In the genomic region with DNA sequence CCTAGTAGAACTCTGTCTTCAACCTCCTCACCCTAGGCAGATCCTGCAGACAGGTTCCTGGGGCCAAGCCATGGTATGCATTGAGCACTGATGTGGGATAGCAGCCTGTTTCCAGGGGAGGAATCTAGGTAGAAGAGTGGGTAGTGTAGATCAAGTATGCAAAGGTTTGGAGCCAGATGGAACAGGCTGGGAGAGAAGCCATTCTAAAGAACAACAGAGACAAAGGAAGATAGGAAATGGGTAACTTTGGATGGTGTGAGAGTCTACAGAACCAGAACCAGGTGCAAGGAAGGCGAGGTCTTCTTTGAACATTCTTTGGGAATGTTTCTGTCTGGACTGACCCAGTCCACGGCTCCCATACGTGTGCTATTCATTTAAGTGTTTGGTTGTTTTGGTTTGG, we compare ENCODE assay signal across 10 mouse cellular contexts. TPM values are rescaled to one million over a fixed set of nuclear protein-coding genes. Genes with fewer than 3 reads are reported as not detected.
DNase-seq lines count a peak whose midpoint lies in the region; ATAC-seq and TF ChIP-seq lines count a peak whose summit lies in the region.
"Had no signal": no experiment of that assay in that cellular context is flagged by ENCODE, and none has a peak within 500 bp of the region (broad histone marks: within the 10 kb centered on the region; RNA-seq: fewer than 3 reads in every experiment).

No protein-coding gene starts in this region.

- H3K9me3 ChIP-seq in lung, embryonic 16.5 days (ENCODE audit: control insufficient read depth, low read length) = no peaks in the 10 kb centered on the region
- no peaks in the 10 kb centered on the region for H3K9me3 ChIP-seq in limb, embryonic 14.5 days (ENCODE audit: control insufficient read depth, low read length)
- no peaks in the 10 kb centered on the region for H3K9me3 ChIP-seq in neural tube, embryonic 15.5 days (replicated peaks)

- no peak overlapping the region for H3K9ac ChIP-seq in heart, adult 2 months (ENCODE audit: low read depth, low read length)
- no peak overlapping the region for H3K9ac ChIP-seq in lung, embryonic 16.5 days (ENCODE audit: low read length)
- H3K9ac ChIP-seq in limb, embryonic 14.5 days (ENCODE audit: low read depth, low read length, severe bottlenecking) = no peak overlapping the region
- no peak overlapping the region for H3K9ac ChIP-seq in neural tube, embryonic 15.5 days (replicated peaks)

- no peak for TF ChIP-seq POLR2A in heart, adult 2 months (IDR thresholded peaks at IDR 0.05; ENCODE audit: insufficient read depth, low read depth, low read length)
- no peak for TF ChIP-seq POLR2A in limb, embryonic 14.5 days (IDR thresholded peaks at IDR 0.05; ENCODE audit: borderline replicate concordance, extremely low read depth, insufficient read depth, insufficient read length)

- TF ChIP-seq EP300 in heart, adult 2 months (IDR thresholded peaks at IDR 0.05; ENCODE audit: insufficient read depth, low read depth, low read length) = no peak

- H3K27ac ChIP-seq in heart, adult 2 months = no peak overlapping the region; the same call in 1 of the 2 replicates
- H3K27ac ChIP-seq in lung, embryonic 16.5 days (ENCODE audit: low read length) = no peak overlapping the region
- no peak overlapping the region for H3K27ac ChIP-seq in limb, embryonic 14.5 days (replicated peaks; ENCODE audit: low read depth, low read length)
- no peak overlapping the region for H3K27ac ChIP-seq in neural tube, embryonic 15.5 days (replicated peaks)

- H3K36me3 ChIP-seq in heart, adult 2 months (ENCODE audit: control insufficient read depth, insufficient read depth, low read length) = no peaks in the 10 kb centered on the region
- H3K36me3 ChIP-seq in lung, embryonic 16.5 days (ENCODE audit: control insufficient read depth, insufficient read depth, low read length) = peaks cover 9% of the 10 kb centered on the region
- peaks cover 10% of the 10 kb centered on the region for H3K36me3 ChIP-seq in limb, embryonic 14.5 days (ENCODE audit: control insufficient read depth, insufficient read depth, low read length)
- H3K36me3 ChIP-seq in neural tube, embryonic 15.5 days = 0 out of 2 replicates have a peak, but pooled peaks cover 7% of the 10 kb centered on the region

- no peak for TF ChIP-seq CTCF in heart, adult 2 months (IDR thresholded peaks at IDR 0.05)

- H3K4me2 ChIP-seq in lung, embryonic 16.5 days (ENCODE audit: low read depth, low read length) = peak overlapping the region; percentile 63
- peak overlapping the region; percentile 80 for H3K4me2 ChIP-seq in limb, embryonic 14.5 days (replicated peaks; ENCODE audit: low read depth, low read length, severe bottlenecking)
- H3K4me2 ChIP-seq in neural tube, embryonic 15.5 days = peak overlapping the region; percentile 87

- H3K79me2 ChIP-seq in heart, adult 2 months (replicated peaks; ENCODE audit: control insufficient read depth, insufficient read depth, low read length) = no peaks in the 10 kb centered on the region

- intact Hi-C loops in heart, adult 2 months (cut with DNase I) = loop anchor here (1.0 to 2.0 kb wide), 2 partner anchors 12 to 42 kb away; a partner anchor contains a TSS
- intact Hi-C loops in left cerebral cortex, postnatal 25 days (cut with DNase I) = no loop called here

- peak; percentile 87 for DNase-seq in heart, adult 11 months
- DNase-seq in heart, adult 2 months = no peak
- no peak for DNase-seq in lung, postnatal 10 days
- no peak for DNase-seq in limb, embryonic 14.5 days (ENCODE audit: low spot score)
- no peak for DNase-seq in thymus, adult 18-20 months
- DNase-seq in left cerebral cortex, postnatal 25 days (ENCODE audit: low spot score in 2 of 2) = no peak
- DNase-seq: gastrocnemius, postnatal 10 days had no signal

- WGBS in heart, adult 2 months = 69% methylated on average over 3 of the region's 3 CpGs
- 64% methylated on average over 3 of the region's 3 CpGs for WGBS in lung, embryonic 16.5 days
- 73% methylated on average over 3 of the region's 3 CpGs for WGBS in limb, embryonic 14.5 days
- WGBS in neural tube, embryonic 15.5 days = 74% methylated on average over 3 of the region's 3 CpGs

- no peaks in the 10 kb centered on the region for H3K27me3 ChIP-seq in heart, adult 2 months (ENCODE audit: control insufficient read depth, insufficient read depth, low read length)
- no peaks in the 10 kb centered on the region for H3K27me3 ChIP-seq in lung, embryonic 16.5 days (ENCODE audit: control insufficient read depth, insufficient read depth, low read depth, low read length)
- H3K27me3 ChIP-seq in limb, embryonic 14.5 days (ENCODE audit: control insufficient read depth, insufficient read depth, low read length) = no peaks in the 10 kb centered on the region
- no peaks in the 10 kb centered on the region for H3K27me3 ChIP-seq in neural tube, embryonic 15.5 days (replicated peaks)

- no peak for ATAC-seq in lung, embryonic 16.5 days (ENCODE audit: low read depth)
- ATAC-seq in limb, embryonic 14.5 days (ENCODE audit: low FRiP score, low read depth) = no peak
- no peak for ATAC-seq in neural tube, embryonic 15.5 days (ENCODE audit: low FRiP score)

- no peak overlapping the region for H3K4me3 ChIP-seq in heart, adult 2 months
- peak overlapping the region; percentile 86; the same call in 1 of the 2 replicates for H3K4me3 ChIP-seq in lung, embryonic 16.5 days (ENCODE audit: low read length)
- H3K4me3 ChIP-seq in limb, embryonic 14.5 days (replicated peaks; ENCODE audit: low read length) = peak overlapping the region; percentile 83
- H3K4me3 ChIP-seq in neural tube, embryonic 15.5 days (replicated peaks) = peak overlapping the region; percentile 92

- H3K4me1 ChIP-seq in heart, adult 2 months (ENCODE audit: control insufficient read depth, insufficient read depth, low read length) = peaks cover 17% of the 10 kb centered on the region
- H3K4me1 ChIP-seq in lung, embryonic 16.5 days (replicated peaks; ENCODE audit: control insufficient read depth, insufficient read depth, low read length) = peaks cover 7% of the 10 kb centered on the region
- peaks cover 5% of the 10 kb centered on the region for H3K4me1 ChIP-seq in limb, embryonic 14.5 days (ENCODE audit: control insufficient read depth, insufficient read depth, low read length)
- H3K4me1 ChIP-seq in neural tube, embryonic 15.5 days = peaks cover 20% of the 10 kb centered on the region

RNA-seq across cellular contexts. Expression of a gene that starts 0.8 kb away (rescaled TPM):
- 1 to 10 TPM; 3.2 to 4.3 TPM for total RNA-seq in heart, adult 2 months (2021)
- 7.4 and 9.3 TPM in 2 replicates for polyA plus RNA-seq in heart, adult 2 months (2012; rRNA removed)
- 14.2 and 15.6 TPM in 2 replicates for polyA plus RNA-seq in lung, embryonic 16.5 days (2015; fragmentation: Nextera tagmentation; extraction: Ambion mirVana)
- 16.3 and 19.7 TPM in 2 replicates for polyA plus RNA-seq in limb, embryonic 14.5 days (2012; rRNA removed)
- polyA plus RNA-seq in limb, embryonic 14.5 days (2014; fragmentation: Nextera tagmentation; extraction: Ambion mirVana) = 8.6 and 11.6 TPM in 2 replicates
- polyA plus RNA-seq in neural tube, embryonic 15.5 days (2015; fragmentation: Nextera tagmentation; extraction: Ambion mirVana) = 8.1 and 8.4 TPM in 2 replicates
- total RNA-seq in left cerebral cortex, postnatal 25 days (2021) = 1 to 10 TPM; 3.3 to 4.4 TPM

RNA-seq across cellular contexts. Expression of a gene that starts 11.9 kb away (rescaled TPM):
- total RNA-seq in heart, adult 2 months (2021) = 10 to 100 TPM; 18.3 to 20.6 TPM
- polyA plus RNA-seq in heart, adult 2 months (2012; rRNA removed) = 32.1 and 42.1 TPM in 2 replicates
- 28.1 and 30.1 TPM in 2 replicates for polyA plus RNA-seq in lung, embryonic 16.5 days (2015; fragmentation: Nextera tagmentation; extraction: Ambion mirVana)
- polyA plus RNA-seq in limb, embryonic 14.5 days (2012; rRNA removed) = 69.6 and 73.9 TPM in 2 replicates
- polyA plus RNA-seq in limb, embryonic 14.5 days (2014; fragmentation: Nextera tagmentation; extraction: Ambion mirVana) = 28.4 and 28.5 TPM in 2 replicates
- 25.3 and 30.3 TPM in 2 replicates for polyA plus RNA-seq in neural tube, embryonic 15.5 days (2015; fragmentation: Nextera tagmentation; extraction: Ambion mirVana)
- 10 to 100 TPM; 33.1 to 38.6 TPM for total RNA-seq in left cerebral cortex, postnatal 25 days (2021)

RNA-seq across cellular contexts. Expression of a gene that starts 42.5 kb away (rescaled TPM):
- 10 to 100 TPM; 83.1 to 98.1 TPM for total RNA-seq in heart, adult 2 months (2021)
- 58.4 and 80.4 TPM in 2 replicates for polyA plus RNA-seq in heart, adult 2 months (2012; rRNA removed)
- polyA plus RNA-seq in lung, embryonic 16.5 days (2015; fragmentation: Nextera tagmentation; extraction: Ambion mirVana) = 38.6 and 45.1 TPM in 2 replicates
- polyA plus RNA-seq in limb, embryonic 14.5 days (2012; rRNA removed) = 29.9 and 35.5 TPM in 2 replicates
- 57.1 and 58.4 TPM in 2 replicates for polyA plus RNA-seq in limb, embryonic 14.5 days (2014; fragmentation: Nextera tagmentation; extraction: Ambion mirVana)
- polyA plus RNA-seq in neural tube, embryonic 15.5 days (2015; fragmentation: Nextera tagmentation; extraction: Ambion mirVana) = 42.0 and 50.9 TPM in 2 replicates
- 10 to 100 TPM; 53.1 to 63.6 TPM for total RNA-seq in left cerebral cortex, postnatal 25 days (2021)

RNA-seq across cellular contexts. Expression of a gene that starts 46.2 kb away (rescaled TPM):
- under 1 TPM; 0.39 to 0.94 TPM for total RNA-seq in heart, adult 2 months (2021)
- polyA plus RNA-seq in heart, adult 2 months (2012; rRNA removed) = 0.47 and 1.2 TPM in 2 replicates
- 0.19 TPM in 1 of 2 replicates, not detected in the other for polyA plus RNA-seq in lung, embryonic 16.5 days (2015; fragmentation: Nextera tagmentation; extraction: Ambion mirVana)
- polyA plus RNA-seq in limb, embryonic 14.5 days (2012; rRNA removed) = 0.50 and 1.0 TPM in 2 replicates
- polyA plus RNA-seq in limb, embryonic 14.5 days (2014; fragmentation: Nextera tagmentation; extraction: Ambion mirVana) = 0.32 TPM in 1 of 2 replicates, not detected in the other
- polyA plus RNA-seq in neural tube, embryonic 15.5 days (2015; fragmentation: Nextera tagmentation; extraction: Ambion mirVana) = 0.33 and 0.40 TPM in 2 replicates
- not detected for total RNA-seq in left cerebral cortex, postnatal 25 days (2021)

RNA-seq across cellular contexts. Expression of a gene that starts 57.1 kb away (rescaled TPM):
- total RNA-seq in heart, adult 2 months (2021) = not detected
- 0.18 TPM in 1 of 2 replicates, not detected in the other for polyA plus RNA-seq in heart, adult 2 months (2012; rRNA removed)
- not detected in 2 replicates for polyA plus RNA-seq in lung, embryonic 16.5 days (2015; fragmentation: Nextera tagmentation; extraction: Ambion mirVana)
- not detected in 2 replicates for polyA plus RNA-seq in limb, embryonic 14.5 days (2012; rRNA removed)
- not detected in 2 replicates for polyA plus RNA-seq in limb, embryonic 14.5 days (2014; fragmentation: Nextera tagmentation; extraction: Ambion mirVana)
- 0.12 and 0.19 TPM in 2 replicates for polyA plus RNA-seq in neural tube, embryonic 15.5 days (2015; fragmentation: Nextera tagmentation; extraction: Ambion mirVana)
- total RNA-seq in left cerebral cortex, postnatal 25 days (2021) = under 1 TPM; 0.21 to 0.23 TPM
- total RNA-seq: adrenal gland, adult 18-20 months; gastrocnemius, postnatal 10 days had no signal
